Mouse (Mus musculus): ENCODE measurements at regions not wholly inside any gene's neighbourhood (a gene's known extent, or its start where the extent isn't known, plus 50 kb on each side); places are given as distances from the start of the nearest gene placed in this dataset.

GRCm38 (mm10) chr13:47486658-47487057 is 364.2 kb downstream of the Rnf144b start:
- H3K4me1 ChIP-seq (ENCODE audit: control insufficient read depth, insufficient read depth, insufficient read length, low read length): no peaks in the 10 kb centered on the region
- no peak overlapping the region for H3K27ac ChIP-seq (ENCODE audit: insufficient read depth, low read depth, low read length)
- TF ChIP-seq CTCF (IDR thresholded peaks at IDR 0.05; ENCODE audit: extremely low read depth, insufficient read length, insufficient replicate concordance, low read depth, low read length) (no peak), POLR2A (IDR thresholded peaks at IDR 0.05; ENCODE audit: low read depth, low read length) (no peak)
- WGBS: 78% methylated on average over 3 of the region's 3 CpGs
- H3K36me3 ChIP-seq (ENCODE audit: control insufficient read depth, insufficient read depth, low read length): no peaks in the 10 kb centered on the region
- no peak overlapping the region for H3K4me3 ChIP-seq (ENCODE audit: low read depth, low read length)
- no peaks in the 10 kb centered on the region for H3K27me3 ChIP-seq (ENCODE audit: control insufficient read depth, insufficient read depth, low read length)

- Histone ChIP-seq H3K27ac (ENCODE audit: insufficient read depth, low read depth, low read length) (no peak overlapping the region), H3K27me3 (ENCODE audit: control insufficient read depth, insufficient read depth, low read length) (no peaks in the 10 kb centered on the region), H3K4me1 (ENCODE audit: control insufficient read depth, insufficient read depth, insufficient read length, low read length) (no peaks in the 10 kb centered on the region), H3K4me3 (ENCODE audit: low read depth, low read length) (no peak overlapping the region), H3K36me3 (ENCODE audit: control insufficient read depth, insufficient read depth, low read length) (no peaks in the 10 kb centered on the region)
- 88% methylated on average over 15 of the region's 15 CpGs for WGBS
- no peak for TF ChIP-seq CTCF (IDR thresholded peaks at IDR 0.05; ENCODE audit: extremely low read depth, insufficient read length, insufficient replicate concordance, low read depth, low read length)
- no peak for TF ChIP-seq POLR2A (IDR thresholded peaks at IDR 0.05; ENCODE audit: low read depth, low read length)
These were observed 383.0 kb downstream of the Rnf144b start for GRCm38 (mm10) chr13:47505380-47505955.

DNA sequence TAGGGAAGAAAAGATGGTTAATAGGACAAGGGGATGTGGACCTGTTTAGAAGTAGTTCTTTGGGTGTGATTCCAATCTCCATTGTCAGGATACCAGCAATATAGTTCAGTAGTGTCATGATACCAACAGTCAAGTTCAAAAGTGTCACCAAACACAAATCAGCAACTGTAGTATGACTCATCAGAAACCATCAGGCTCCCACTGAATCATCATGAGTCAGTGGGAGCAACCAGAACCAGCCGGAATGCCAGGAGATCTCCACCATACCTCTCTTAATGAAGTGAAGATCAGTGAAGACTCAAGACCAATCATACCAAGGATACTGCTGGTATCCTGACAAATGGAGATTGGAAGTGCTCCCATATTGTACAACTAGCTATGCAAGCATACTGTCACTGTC is 410.5 kb downstream of the Rnf144b start:
- WGBS: 94% methylated on average over 1 of the region's 1 CpGs
- H3K4me3 ChIP-seq (ENCODE audit: low read depth, low read length): no peak overlapping the region
- TF ChIP-seq CTCF (IDR thresholded peaks at IDR 0.05; ENCODE audit: extremely low read depth, insufficient read length, insufficient replicate concordance, low read depth, low read length) (no peak), POLR2A (IDR thresholded peaks at IDR 0.05; ENCODE audit: low read depth, low read length) (no peak)

GRCm38 (mm10) chr13:47537156-47537555 is 414.7 kb downstream of the Rnf144b start:
- no peak overlapping the region for H3K27ac ChIP-seq (ENCODE audit: insufficient read depth, low read depth, low read length)
- H3K4me3 ChIP-seq (ENCODE audit: low read depth, low read length): no peak overlapping the region
- no peaks in the 10 kb centered on the region for H3K4me1 ChIP-seq (ENCODE audit: control insufficient read depth, insufficient read depth, insufficient read length, low read length)
- no peaks in the 10 kb centered on the region for H3K36me3 ChIP-seq (ENCODE audit: control insufficient read depth, insufficient read depth, low read length)
- TF ChIP-seq POLR2A (IDR thresholded peaks at IDR 0.05; ENCODE audit: low read depth, low read length): no peak
- TF ChIP-seq CTCF (IDR thresholded peaks at IDR 0.05; ENCODE audit: extremely low read depth, insufficient read length, insufficient replicate concordance, low read depth, low read length): no peak
- WGBS: 87% methylated on average over 2 of the region's 2 CpGs
- H3K27me3 ChIP-seq (ENCODE audit: control insufficient read depth, insufficient read depth, low read length): no peaks in the 10 kb centered on the region

More for the DNA sequence above, 410.5 kb downstream of the Rnf144b start:
- H3K27me3 ChIP-seq (ENCODE audit: control insufficient read depth, insufficient read depth, low read length): no peaks in the 10 kb centered on the region
- H3K4me1 ChIP-seq (ENCODE audit: control insufficient read depth, insufficient read depth, insufficient read length, low read length): no peaks in the 10 kb centered on the region
- H3K36me3 ChIP-seq (ENCODE audit: control insufficient read depth, insufficient read depth, low read length): no peaks in the 10 kb centered on the region
- no peak overlapping the region for H3K27ac ChIP-seq (ENCODE audit: insufficient read depth, low read depth, low read length)

- H3K4me1 ChIP-seq (ENCODE audit: control insufficient read depth, insufficient read depth, insufficient read length, low read length): no peaks in the 10 kb centered on the region
- H3K4me3 ChIP-seq (ENCODE audit: low read depth, low read length): no peak overlapping the region
- H3K27ac ChIP-seq (ENCODE audit: insufficient read depth, low read depth, low read length): no peak overlapping the region
- H3K27me3 ChIP-seq (ENCODE audit: control insufficient read depth, insufficient read depth, low read length): no peaks in the 10 kb centered on the region
- no peaks in the 10 kb centered on the region for H3K36me3 ChIP-seq (ENCODE audit: control insufficient read depth, insufficient read depth, low read length)
- 59% methylated on average over 6 of the region's 6 CpGs for WGBS
- no peak for TF ChIP-seq CTCF (IDR thresholded peaks at IDR 0.05; ENCODE audit: extremely low read depth, insufficient read length, insufficient replicate concordance, low read depth, low read length)
These were observed 427.2 kb downstream of the Rnf144b start for GRCm38 (mm10) chr13:47549626-47550025.

DNA sequence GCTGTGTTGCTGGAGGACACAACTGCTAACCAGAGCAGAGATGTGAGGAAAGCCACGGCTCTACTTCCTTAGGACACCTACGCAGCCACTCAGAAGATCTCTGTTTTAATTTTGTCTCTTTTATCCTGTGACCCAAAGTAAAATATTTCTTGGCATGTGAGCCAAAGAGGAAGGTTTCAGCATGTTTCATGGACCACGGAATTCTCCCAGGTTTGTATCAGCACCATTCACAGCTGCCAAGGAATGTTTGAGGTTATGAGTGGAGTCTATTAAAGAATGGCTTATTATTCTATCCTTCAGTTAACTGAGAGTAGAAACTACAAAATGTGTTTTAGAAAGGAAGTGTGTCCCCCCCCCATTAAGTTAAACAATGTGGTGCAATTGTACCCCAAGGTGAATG is 429.8 kb downstream of the Rnf144b start:
- TF ChIP-seq CTCF (IDR thresholded peaks at IDR 0.05; ENCODE audit: extremely low read depth, insufficient read length, insufficient replicate concordance, low read depth, low read length) (no peak), POLR2A (IDR thresholded peaks at IDR 0.05; ENCODE audit: low read depth, low read length) (no peak)
- no peaks in the 10 kb centered on the region for H3K36me3 ChIP-seq (ENCODE audit: control insufficient read depth, insufficient read depth, low read length)
- no peaks in the 10 kb centered on the region for H3K4me1 ChIP-seq (ENCODE audit: control insufficient read depth, insufficient read depth, insufficient read length, low read length)
- no peaks in the 10 kb centered on the region for H3K27me3 ChIP-seq (ENCODE audit: control insufficient read depth, insufficient read depth, low read length)
- H3K27ac ChIP-seq (ENCODE audit: insufficient read depth, low read depth, low read length): no peak overlapping the region
- no peak overlapping the region for H3K4me3 ChIP-seq (ENCODE audit: low read depth, low read length)
- 87% methylated on average over 3 of the region's 3 CpGs for WGBS

- H3K36me3 ChIP-seq (ENCODE audit: control insufficient read depth, insufficient read depth, low read length): no peaks in the 10 kb centered on the region
- H3K4me1 ChIP-seq (ENCODE audit: control insufficient read depth, insufficient read depth, insufficient read length, low read length): no peaks in the 10 kb centered on the region
- no peak overlapping the region for H3K27ac ChIP-seq (ENCODE audit: insufficient read depth, low read depth, low read length)
- no peak for TF ChIP-seq CTCF (IDR thresholded peaks at IDR 0.05; ENCODE audit: extremely low read depth, insufficient read length, insufficient replicate concordance, low read depth, low read length)
- no peak for TF ChIP-seq POLR2A (IDR thresholded peaks at IDR 0.05; ENCODE audit: low read depth, low read length)
- WGBS: 44% methylated on average over 1 of the region's 1 CpGs
- H3K27me3 ChIP-seq (ENCODE audit: control insufficient read depth, insufficient read depth, low read length): no peaks in the 10 kb centered on the region
- H3K4me3 ChIP-seq (ENCODE audit: low read depth, low read length): no peak overlapping the region
These were observed 431.7 kb downstream of the Rnf144b start for GRCm38 (mm10) chr13:47554198-47554597.

Data from small intestine, adult 2 months (tissue).